In genomic region chr11:50210101-50210504, GRCm38 (mm10) we compare ENCODE assay signal across 8 mouse cellular contexts. TPM values are rescaled to one million over a fixed set of nuclear protein-coding genes. Genes with fewer than 3 reads are reported as not detected.
DNase-seq lines count a peak whose midpoint lies in the region; ATAC-seq and TF ChIP-seq lines count a peak whose summit lies in the region.

No protein-coding gene starts in this region.

- peaks cover 35% of the 10 kb centered on the region for H3K36me3 ChIP-seq in heart, embryonic 13.5 days
- peaks cover 28% of the 10 kb centered on the region for H3K36me3 ChIP-seq in kidney, postnatal 0 days (ENCODE audit: insufficient read depth, low read length)
- H3K36me3 ChIP-seq in liver, embryonic 13.5 days: peaks cover 33% of the 10 kb centered on the region
- peaks cover 21% of the 10 kb centered on the region for H3K36me3 ChIP-seq in stomach, embryonic 14.5 days (ENCODE audit: control insufficient read depth, insufficient read depth, low read length)

- H3K27me3 ChIP-seq in heart, embryonic 13.5 days (replicated peaks): no peaks in the 10 kb centered on the region
- H3K27me3 ChIP-seq in kidney, postnatal 0 days (ENCODE audit: insufficient read depth, low read length): no peaks in the 10 kb centered on the region
- no peaks in the 10 kb centered on the region for H3K27me3 ChIP-seq in liver, embryonic 13.5 days
- no peaks in the 10 kb centered on the region for H3K27me3 ChIP-seq in stomach, embryonic 14.5 days (ENCODE audit: control insufficient read depth, insufficient read depth, low read length)

- H3K9ac ChIP-seq in heart, embryonic 13.5 days: peak overlapping the region; percentile 98
- H3K9ac ChIP-seq in kidney, postnatal 0 days (ENCODE audit: low read depth, low read length): peak overlapping the region; percentile 99
- peak overlapping the region; percentile 98 for H3K9ac ChIP-seq in liver, embryonic 13.5 days
- peak overlapping the region; percentile 97 for H3K9ac ChIP-seq in stomach, embryonic 14.5 days (replicated peaks; ENCODE audit: low read depth, low read length)

- H3K9me3 ChIP-seq in heart, embryonic 13.5 days: no peaks in the 10 kb centered on the region
- H3K9me3 ChIP-seq in kidney, postnatal 0 days (replicated peaks; ENCODE audit: low read length): no peaks in the 10 kb centered on the region
- no peaks in the 10 kb centered on the region for H3K9me3 ChIP-seq in liver, embryonic 13.5 days (replicated peaks)
- no peaks in the 10 kb centered on the region for H3K9me3 ChIP-seq in stomach, embryonic 14.5 days (ENCODE audit: control insufficient read depth, low read depth, low read length)

- H3K4me2 ChIP-seq in heart, embryonic 13.5 days: peak overlapping the region; percentile 87
- H3K4me2 ChIP-seq in kidney, postnatal 0 days (ENCODE audit: low read length): peak overlapping the region; percentile 67
- H3K4me2 ChIP-seq in liver, embryonic 13.5 days: peak overlapping the region; percentile 78
- H3K4me2 ChIP-seq in stomach, embryonic 14.5 days (replicated peaks; ENCODE audit: low read depth, low read length): peak overlapping the region; percentile 51

- peak overlapping the region; percentile 90 for H3K27ac ChIP-seq in brown adipose tissue, adult 24 weeks (replicated peaks; ENCODE audit: low read depth, low read length)
- peak overlapping the region; percentile 99 for H3K27ac ChIP-seq in heart, embryonic 13.5 days (replicated peaks)
- H3K27ac ChIP-seq in kidney, postnatal 0 days: peak overlapping the region; percentile 100
- H3K27ac ChIP-seq in liver, embryonic 13.5 days: peak overlapping the region; percentile 99
- peak overlapping the region; percentile 99 for H3K27ac ChIP-seq in stomach, embryonic 14.5 days (ENCODE audit: low read length)

- H3K4me1 ChIP-seq in brown adipose tissue, adult 24 weeks (ENCODE audit: control insufficient read depth, insufficient read depth, insufficient read length, low read length): peaks cover 23% of the 10 kb centered on the region
- H3K4me1 ChIP-seq in heart, embryonic 13.5 days: peaks cover 48% of the 10 kb centered on the region
- peaks cover 9% of the 10 kb centered on the region for H3K4me1 ChIP-seq in kidney, postnatal 0 days (replicated peaks; ENCODE audit: insufficient read depth, low read length)
- peaks cover 74% of the 10 kb centered on the region for H3K4me1 ChIP-seq in liver, embryonic 13.5 days (replicated peaks)
- H3K4me1 ChIP-seq in stomach, embryonic 14.5 days (ENCODE audit: control insufficient read depth, insufficient read depth, low read length): peaks cover 14% of the 10 kb centered on the region; the same call in 1 of the 2 replicates

- H3K4me3 ChIP-seq in brown adipose tissue, adult 24 weeks (ENCODE audit: insufficient read depth, low read depth, low read length): peak overlapping the region; percentile 98
- H3K4me3 ChIP-seq in heart, embryonic 13.5 days: peak overlapping the region; percentile 96
- H3K4me3 ChIP-seq in kidney, postnatal 0 days (replicated peaks; ENCODE audit: low read depth, low read length): peak overlapping the region; percentile 99
- H3K4me3 ChIP-seq in liver, embryonic 13.5 days (replicated peaks): peak overlapping the region; percentile 92
- peak overlapping the region; percentile 96 for H3K4me3 ChIP-seq in stomach, embryonic 14.5 days (ENCODE audit: low read depth, low read length)

- 0 out of 2 replicates have a peak, but pooled peaks have one; percentile 6 for TF ChIP-seq CTCF in kidney, postnatal 0 days (IDR thresholded peaks at IDR 0.05; ENCODE audit: low read depth)

- ATAC-seq in erythroid progenitor cell, adult 5-6 weeks (replicated peaks; ENCODE audit: low FRiP score, poor library complexity, severe bottlenecking): peak; percentile 86
- peak; percentile 80 for ATAC-seq in heart, embryonic 13.5 days (ENCODE audit: extremely low read depth, insufficient number of reproducible peaks, low FRiP score, low TSS enrichment)
- ATAC-seq in kidney, postnatal 0 days (replicated peaks; ENCODE audit: low FRiP score, low read depth): peak; percentile 92
- peak; percentile 91 for ATAC-seq in liver, embryonic 13.5 days (ENCODE audit: low read depth)
- ATAC-seq in stomach, embryonic 14.5 days (ENCODE audit: insufficient number of reproducible peaks, insufficient read depth, low FRiP score, low read depth): peak; percentile 95

- under 1% methylated on average over 24 of the region's 24 CpGs for WGBS in heart, embryonic 13.5 days
- 0% methylated on average over 24 of the region's 24 CpGs for WGBS in kidney, postnatal 0 days
- WGBS in liver, embryonic 13.5 days (ENCODE audit: insufficient replicate concordance): 0% methylated on average over 24 of the region's 24 CpGs
- WGBS in stomach, embryonic 14.5 days: under 1% methylated on average over 24 of the region's 24 CpGs

- DNase-seq in CD8-positive naive resting alpha-beta T cell, adult 2 months (ENCODE audit: low read depth in 2 of 2, low spot score in 2 of 2): peak; percentile 84 to 92
- DNase-seq in kidney, postnatal 0 days (ENCODE audit: low spot score): peak; percentile 99
- DNase-seq in liver, embryonic 13.5 days: peak; percentile 87
- DNase-seq in natural killer cell, adult 2 months (ENCODE audit: low spot score in 2 of 2): peak; percentile 89 to 92

RNA-seq across cellular contexts. Expression of gene Sqstm1, which starts 0.5 kb away (rescaled TPM):
- 216 and 235 TPM in 2 replicates for polyA plus RNA-seq in brown adipose tissue, adult 24 weeks (2012; ENCODE audit: insufficient read depth, insufficient read length, missing spikeins)
- 28.5 and 36.4 TPM in 2 replicates for total RNA-seq in erythroid progenitor cell, adult 5-6 weeks (2015; ENCODE audit: low replicate concordance)
- 179 and 213 TPM in 2 replicates for total RNA-seq in erythroid progenitor cell, adult 5-6 weeks (2017; ENCODE audit: low replicate concordance)
- polyA plus RNA-seq in heart, embryonic 13.5 days (2015; fragmentation: Nextera tagmentation; extraction: Ambion mirVana): 265 and 277 TPM in 2 replicates
- polyA plus RNA-seq in kidney, postnatal 0 days (2015; fragmentation: Nextera tagmentation; extraction: Ambion mirVana): 326 and 333 TPM in 2 replicates
- polyA plus RNA-seq in liver, embryonic 13.5 days (2015; fragmentation: Nextera tagmentation; extraction: Ambion mirVana): 132 and 133 TPM in 2 replicates
- 173 and 188 TPM in 2 replicates for polyA plus RNA-seq in stomach, embryonic 14.5 days (2014; fragmentation: Nextera tagmentation; extraction: Ambion mirVana)

RNA-seq across cellular contexts. Expression of gene Mgat4b, which starts 0.6 kb away (rescaled TPM):
- 57.6 and 60.6 TPM in 2 replicates for polyA plus RNA-seq in brown adipose tissue, adult 24 weeks (2012; ENCODE audit: insufficient read depth, insufficient read length, missing spikeins)
- total RNA-seq in erythroid progenitor cell, adult 5-6 weeks (2015; ENCODE audit: low replicate concordance): 26.8 and 48.7 TPM in 2 replicates
- total RNA-seq in erythroid progenitor cell, adult 5-6 weeks (2017; ENCODE audit: low replicate concordance): 38.2 and 40.9 TPM in 2 replicates
- polyA plus RNA-seq in heart, embryonic 13.5 days (2015; fragmentation: Nextera tagmentation; extraction: Ambion mirVana): 22.2 and 25.2 TPM in 2 replicates
- 53.4 and 62.1 TPM in 2 replicates for polyA plus RNA-seq in kidney, postnatal 0 days (2015; fragmentation: Nextera tagmentation; extraction: Ambion mirVana)
- polyA plus RNA-seq in liver, embryonic 13.5 days (2015; fragmentation: Nextera tagmentation; extraction: Ambion mirVana): 11.4 and 12.1 TPM in 2 replicates
- polyA plus RNA-seq in stomach, embryonic 14.5 days (2014; fragmentation: Nextera tagmentation; extraction: Ambion mirVana): 9.6 and 12.7 TPM in 2 replicates

RNA-seq across cellular contexts. Expression of gene Ltc4s, which starts 28.3 kb away (rescaled TPM):
- polyA plus RNA-seq in brown adipose tissue, adult 24 weeks (2012; ENCODE audit: insufficient read depth, insufficient read length, missing spikeins): 27.5 and 45.3 TPM in 2 replicates
- total RNA-seq in erythroid progenitor cell, adult 5-6 weeks (2015; ENCODE audit: low replicate concordance): 3.2 TPM in 1 of 2 replicates, not detected in the other
- 0.77 TPM in 1 of 2 replicates, not detected in the other for total RNA-seq in erythroid progenitor cell, adult 5-6 weeks (2017; ENCODE audit: low replicate concordance)
- 1.1 and 2.9 TPM in 2 replicates for polyA plus RNA-seq in heart, embryonic 13.5 days (2015; fragmentation: Nextera tagmentation; extraction: Ambion mirVana)
- 8.5 and 9.6 TPM in 2 replicates for polyA plus RNA-seq in kidney, postnatal 0 days (2015; fragmentation: Nextera tagmentation; extraction: Ambion mirVana)
- 0.49 and 0.99 TPM in 2 replicates for polyA plus RNA-seq in liver, embryonic 13.5 days (2015; fragmentation: Nextera tagmentation; extraction: Ambion mirVana)
- 3.9 and 4.6 TPM in 2 replicates for polyA plus RNA-seq in stomach, embryonic 14.5 days (2014; fragmentation: Nextera tagmentation; extraction: Ambion mirVana)

RNA-seq across cellular contexts. Expression of gene Mrnip, which starts 35.9 kb away (rescaled TPM):
- polyA plus RNA-seq in brown adipose tissue, adult 24 weeks (2012; ENCODE audit: insufficient read depth, insufficient read length, missing spikeins): 3.0 and 6.3 TPM in 2 replicates
- 2.5 and 6.1 TPM in 2 replicates for total RNA-seq in erythroid progenitor cell, adult 5-6 weeks (2015; ENCODE audit: low replicate concordance)
- total RNA-seq in erythroid progenitor cell, adult 5-6 weeks (2017; ENCODE audit: low replicate concordance): 0.51 TPM in 1 of 2 replicates, not detected in the other
- polyA plus RNA-seq in heart, embryonic 13.5 days (2015; fragmentation: Nextera tagmentation; extraction: Ambion mirVana): 12.8 and 13.0 TPM in 2 replicates
- polyA plus RNA-seq in kidney, postnatal 0 days (2015; fragmentation: Nextera tagmentation; extraction: Ambion mirVana): 20.8 and 22.9 TPM in 2 replicates
- 8.1 and 8.5 TPM in 2 replicates for polyA plus RNA-seq in liver, embryonic 13.5 days (2015; fragmentation: Nextera tagmentation; extraction: Ambion mirVana)
- 15.5 and 17.3 TPM in 2 replicates for polyA plus RNA-seq in stomach, embryonic 14.5 days (2014; fragmentation: Nextera tagmentation; extraction: Ambion mirVana)

Comparison
In these comparisons a context has a peak if more than half of its experiments do, and no peak if none do; other contexts are left out.
1. Peak in every context shown above with its lines: DNase-seq, ATAC-seq, H3K4me3 ChIP-seq and H3K27ac ChIP-seq.